Mouse (Mus musculus): ENCODE measurements at regions not wholly inside any gene's neighbourhood (a gene's known extent, or its start where the extent isn't known, plus 50 kb on each side); places are given as distances from the start of the nearest gene placed in this dataset.

GRCm38 (mm10) chr4:40537859-40538258, 65.9 kb downstream of the Tmem215 start:
- DNase-seq = no peak

DNA sequence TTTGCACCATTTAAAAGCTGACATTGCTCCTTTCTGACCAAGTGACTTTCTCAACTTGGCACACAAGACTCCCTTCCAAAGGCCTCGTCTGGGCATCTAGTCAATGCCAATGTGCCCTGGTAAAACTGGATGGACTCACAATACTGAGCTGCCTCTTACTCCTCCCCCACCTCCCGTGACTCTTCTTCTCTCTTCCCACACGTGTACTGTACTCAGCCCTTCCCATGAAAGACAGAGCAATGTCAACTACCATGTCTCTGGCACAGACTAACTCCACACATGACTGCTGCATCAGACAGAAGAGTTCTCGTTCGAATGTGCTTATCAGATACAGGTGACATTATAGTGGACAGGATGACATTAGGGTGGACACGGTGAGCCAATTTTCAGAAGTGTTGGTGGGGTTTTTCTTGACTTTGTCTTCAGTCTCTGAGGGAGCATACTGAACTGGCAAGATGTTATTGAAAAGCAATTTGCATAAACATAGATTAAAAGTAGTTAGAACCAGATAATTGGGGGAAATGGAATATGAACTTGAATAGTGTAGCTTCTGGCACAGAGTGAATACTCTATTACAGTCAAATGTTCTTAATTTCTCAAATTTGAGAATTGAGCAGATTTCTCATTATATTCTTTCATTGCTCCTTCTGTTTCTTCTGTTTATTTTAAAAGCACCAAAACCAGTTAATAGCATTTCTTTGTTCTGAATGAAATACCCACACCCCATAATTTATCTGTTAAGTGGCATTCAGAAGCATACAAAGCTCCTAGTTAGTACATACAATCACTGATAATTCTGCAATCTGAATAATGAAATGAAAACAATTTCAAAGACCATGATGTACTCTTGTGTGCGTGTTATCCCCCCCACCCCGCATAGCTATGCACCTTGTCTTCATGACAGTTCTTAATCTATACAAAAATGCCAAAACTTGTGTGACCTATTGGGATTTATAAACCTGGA, 71.4 kb downstream of the Tmem215 start:
- DNase-seq = no peak

GRCm38 (mm10) chr4:40544056-40544455, 72.1 kb downstream of the Tmem215 start:
- DNase-seq = no peak

DNA sequence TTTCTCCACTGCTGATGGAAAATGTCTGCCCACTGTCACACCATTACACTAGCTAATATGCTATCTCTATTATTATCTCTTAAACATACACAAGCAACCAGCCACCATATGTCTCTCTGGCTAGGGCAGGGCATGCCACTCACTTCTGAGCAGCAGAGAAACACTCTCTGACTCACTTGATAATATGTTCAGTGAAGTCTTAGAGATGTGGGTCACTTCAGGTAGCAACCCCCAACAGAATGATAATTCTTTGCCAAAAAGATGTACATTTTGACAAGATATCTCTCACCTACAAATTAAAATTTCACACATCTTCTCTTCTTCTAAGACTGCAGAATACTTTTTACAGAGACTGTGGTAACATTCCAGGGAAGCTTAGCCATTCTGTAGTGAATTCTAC, 72.8 kb downstream of the Tmem215 start:
- peak; percentile 23 for DNase-seq

GRCm38 (mm10) chr4:40545700-40546099, 73.7 kb downstream of the Tmem215 start:
- peak; percentile 49 for DNase-seq

DNA sequence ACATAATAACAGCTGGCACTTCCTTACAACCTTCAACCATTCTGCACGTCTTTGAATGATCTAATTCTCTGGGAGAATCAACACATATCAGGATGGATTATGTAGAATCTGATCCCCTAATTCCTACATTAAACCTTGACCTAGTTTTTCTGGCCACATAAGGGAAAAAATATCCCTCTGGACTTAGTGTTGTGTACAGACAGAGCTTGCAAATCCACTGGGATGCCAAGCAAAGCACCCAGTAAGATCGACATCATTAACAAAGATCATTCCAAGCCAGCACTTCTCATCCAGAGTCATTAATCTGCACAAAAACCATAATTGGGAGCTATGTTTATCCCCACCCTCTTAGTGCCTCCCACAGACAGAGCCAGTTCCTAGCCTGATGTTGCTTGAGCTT, 87.8 kb downstream of the Tmem215 start:
- no peak for DNase-seq

DNA sequence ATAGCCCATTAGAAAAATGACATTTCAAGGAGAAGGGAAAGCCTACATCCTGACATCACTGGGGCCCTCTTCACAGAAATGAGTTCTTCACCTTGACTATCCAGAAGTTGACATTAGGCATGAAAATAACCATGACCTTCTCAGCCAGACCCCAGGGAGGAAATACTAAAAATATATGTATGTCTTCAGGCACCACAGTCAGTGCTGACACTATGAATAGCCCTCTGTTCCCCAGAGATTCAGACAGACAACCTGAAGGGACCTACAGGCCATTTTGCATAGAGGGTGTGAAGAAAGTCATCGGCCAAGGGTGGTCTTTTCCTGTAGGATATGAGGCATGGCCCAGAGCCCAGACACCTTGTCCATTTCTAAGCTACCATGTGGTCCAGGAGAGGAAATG, 101.3 kb downstream of the Tmem215 start:
- no peak for DNase-seq

- peak; percentile 13 for DNase-seq
These were observed 104.0 kb downstream of the Tmem215 start for GRCm38 (mm10) chr4:40575951-40576350.

DNA sequence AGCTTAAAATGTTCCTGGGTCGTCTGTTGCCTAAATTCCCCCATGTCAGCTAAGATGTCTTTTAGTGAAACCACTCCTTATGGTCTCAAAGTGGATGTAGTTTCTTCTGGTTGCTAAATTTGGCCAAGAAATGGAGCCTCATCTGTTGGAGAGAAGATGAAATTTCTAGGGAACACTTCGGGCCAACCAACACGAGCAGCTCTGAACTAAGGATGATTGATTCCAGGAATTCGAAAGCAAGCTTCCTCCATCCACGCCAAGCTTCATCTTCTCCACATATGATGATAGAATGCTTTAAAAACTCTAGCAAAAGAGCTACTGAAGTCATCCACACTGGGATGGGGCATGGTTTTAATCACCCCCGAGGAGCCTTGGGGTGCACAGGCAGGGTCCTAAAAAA, 112.5 kb downstream of the Tmem215 start:
- DNase-seq = no peak

DNA sequence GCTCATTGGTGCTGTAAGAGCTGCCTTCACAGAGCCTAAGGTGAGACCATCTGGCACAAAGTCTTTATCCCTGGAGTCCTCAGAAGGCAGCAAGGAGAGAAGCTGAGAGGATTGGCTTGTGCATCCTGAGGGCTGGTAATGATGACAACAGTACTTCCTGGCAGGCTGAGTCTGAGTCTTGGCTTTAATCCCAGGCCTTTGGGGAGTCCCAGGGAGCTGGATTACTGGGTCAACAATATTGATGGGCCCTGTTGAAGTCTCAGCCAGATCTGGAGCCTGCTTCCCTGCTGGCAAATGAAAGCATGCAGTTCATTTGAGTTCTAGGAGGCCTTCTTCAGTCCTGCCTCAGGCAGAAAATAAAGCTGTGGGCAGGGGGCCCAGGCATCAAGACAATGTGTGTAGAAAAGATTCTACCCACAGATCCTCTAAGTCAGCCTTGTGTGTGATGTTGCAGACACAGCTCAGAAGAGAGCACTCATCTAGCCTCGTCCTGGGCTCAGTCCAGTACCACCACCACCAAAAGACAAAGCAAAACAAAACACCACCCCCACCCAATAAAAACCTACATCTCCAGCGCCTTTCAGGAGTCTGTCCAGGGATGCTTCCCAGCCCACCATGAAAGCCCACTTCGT, 113.1 kb downstream of the Tmem215 start:
- peak; percentile 38 for DNase-seq

GRCm38 (mm10) chr4:40586045-40586444, 114.1 kb downstream of the Tmem215 start:
- no peak for DNase-seq

DNA sequence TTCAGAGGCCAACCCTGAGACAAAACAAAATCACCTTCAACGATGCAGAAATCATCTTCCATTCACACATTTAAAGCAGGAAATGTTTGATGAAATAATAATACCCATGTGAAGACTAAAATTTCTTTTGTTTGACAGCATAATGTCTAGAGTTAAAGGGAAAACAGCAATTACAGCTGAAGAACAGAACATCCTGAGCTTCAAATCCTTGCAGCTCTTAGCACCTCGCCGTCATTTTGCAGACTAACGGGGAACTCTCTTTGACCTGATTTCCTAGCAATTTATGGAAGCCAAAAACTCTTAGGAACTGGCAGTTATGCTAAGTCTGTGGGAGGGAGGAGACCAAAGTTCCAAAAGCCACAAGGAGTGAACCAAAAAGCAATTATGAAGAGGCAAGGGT, 115.3 kb downstream of the Tmem215 start:
- DNase-seq = no peak

GRCm38 (mm10) chr4:40593806-40594205, 109.2 kb downstream of the Aptx start:
- no peak for DNase-seq

GRCm38 (mm10) chr4:40625024-40625423, 78.0 kb downstream of the Aptx start:
- DNase-seq = no peak

GRCm38 (mm10) chr4:40625911-40626310, 77.1 kb downstream of the Aptx start:
- DNase-seq = no peak
